Mouse (Mus musculus) lung, postnatal 0 days (tissue): ENCODE data around the gene Il18rap. TPM values are rescaled to one million over a fixed set of nuclear protein-coding genes. Genes with fewer than 3 reads are reported as not detected.

Source experiments
- ATAC-seq: fragments of 200-750 bp; cut with Nextera tagmentation; 2 replicates; pipeline ENCODE4 v1.8.0; 2017; ENCODE audit warnings: moderate library complexity
- DNase-seq: peaks from one replicate; pipeline ENCODE4 v3.0.0-alpha.2; 2016; ENCODE audit warnings: low spot score
- H3K27ac ChIP-seq: fragments of 300-500 bp; sonication (generic); 2 replicates; pipeline ENCODE4 v1.5.1; 2014; ENCODE audit warnings: antibody characterized with exemption, mild to moderate bottlenecking, low read length, mixed read lengths
- H3K27me3 ChIP-seq: fragments of 300-500 bp; sonication (generic); replicated peaks from 2 replicates; pipeline ENCODE4 v1.6.1; 2014; ENCODE audit warnings: low read length, mixed read lengths; ENCODE audit not compliant: insufficient read depth
- H3K36me3 ChIP-seq: fragments of 300-500 bp; sonication (generic); 2 replicates; pipeline ENCODE4 v1.6.1; 2014; ENCODE audit warnings: low read length, mixed read lengths; ENCODE audit not compliant: insufficient read depth
- H3K4me1 ChIP-seq: fragments of 300-500 bp; sonication (generic); 2 replicates; pipeline ENCODE4 v1.6.1; 2014; ENCODE audit warnings: antibody characterized with exemption, low read depth, low read length, mixed read lengths; ENCODE audit not compliant: insufficient read depth
- H3K4me2 ChIP-seq: fragments of 300-500 bp; sonication (generic); replicated peaks from 2 replicates; pipeline ENCODE4 v1.6.1; 2014; ENCODE audit warnings: low read depth, mild to moderate bottlenecking, low read length, moderate library complexity, mixed read lengths
- H3K4me3 ChIP-seq: fragments of 300-500 bp; sonication (generic); 2 replicates; pipeline ENCODE4 v1.5.1; 2014; ENCODE audit warnings: low read depth, low read length
- H3K9ac ChIP-seq: fragments of 300-500 bp; sonication (generic); replicated peaks from 2 replicates; pipeline ENCODE4 v1.6.1; 2014; ENCODE audit warnings: low read depth, mild to moderate bottlenecking
- H3K9me3 ChIP-seq: fragments of 300-500 bp; sonication (generic); 2 replicates; pipeline ENCODE4 v1.6.1; 2016; ENCODE audit warnings: low read length, mixed read lengths
- CTCF ChIP-seq: IDR thresholded peaks from 2 replicates; pipeline ENCODE4 v1.5.1; 2016; ENCODE audit warnings: antibody characterized with exemption, mild to moderate bottlenecking
- EP300 ChIP-seq: IDR thresholded peaks from 2 replicates; pipeline ENCODE4 v1.6.1; 2016; ENCODE audit warnings: antibody characterized with exemption, mild to moderate bottlenecking, control low read depth
- WGBS: fragments of 180-500 bp; shearing (Covaris S2); extraction: QIAGEN DNeasy Blood & Tissue Kit; methylation state at CpG from one replicate; pipeline ENCODE4 v1.1.7; 2014; 5-methylcytosine and 5-hydroxymethylcytosine counted together
- polyA plus RNA-seq: library from polyadenylated mRNA; unstranded; fragments of >200 nt; fragmentation: Nextera tagmentation; extraction: Ambion mirVana; gene quantifications from 2 replicates; pipeline ENCODE4 v1.2.1, GENCODE M21; 2015

Il18rap gene
- polyA plus RNA-seq, 1 experiment from 2014 or later, result 0.76 TPM

- H3K27ac ChIP-seq, result no peak overlapping the region
- TF ChIP-seq CTCF, result no peak
- TF ChIP-seq EP300, result no peak
- H3K9me3 ChIP-seq, result no peaks in the 10 kb centered on the region
- no peaks in the 10 kb centered on the region for H3K36me3 ChIP-seq
- no peaks in the 10 kb centered on the region for H3K4me1 ChIP-seq
- DNase-seq (no peak), ATAC-seq (no peak)
- no peak overlapping the region for H3K9ac ChIP-seq
- no peaks in the 10 kb centered on the region for H3K27me3 ChIP-seq
- WGBS, result 67% methylated on average over 5 of the region's 5 CpGs
- no peak overlapping the region for H3K4me2 ChIP-seq
- H3K4me3 ChIP-seq, result no peak overlapping the region
These were observed 14.1 kb downstream of the Il18rap start for GRCm38 (mm10) chr1:40529287-40529686.

- Histone ChIP-seq H3K4me3 (no peak overlapping the region), H3K9ac (no peak overlapping the region), H3K27ac (no peak overlapping the region), H3K4me1 (no peaks in the 10 kb centered on the region), H3K36me3 (no peaks in the 10 kb centered on the region), H3K27me3 (no peaks in the 10 kb centered on the region), H3K9me3 (no peaks in the 10 kb centered on the region), H3K4me2 (no peak overlapping the region)
- ATAC-seq (no peak), DNase-seq (no peak)
- no peak for TF ChIP-seq EP300
- TF ChIP-seq CTCF, result no peak
- WGBS, result 74% methylated on average over 5 of the region's 5 CpGs
These were observed 22.4 kb downstream of the Il18rap start for GRCm38 (mm10) chr1:40537577-40537976.

- H3K4me3 ChIP-seq, result no peak overlapping the region
- ATAC-seq, result no peak
- peak; percentile 83 for DNase-seq
- no peak overlapping the region for H3K9ac ChIP-seq
- WGBS, result 0% methylated on average over 2 of the region's 2 CpGs
- H3K4me1 ChIP-seq, result no peaks in the 10 kb centered on the region
- no peak for TF ChIP-seq EP300
- peak; percentile 77 for TF ChIP-seq CTCF
- H3K27me3 ChIP-seq, result no peaks in the 10 kb centered on the region
- H3K9me3 ChIP-seq, result no peaks in the 10 kb centered on the region
- no peaks in the 10 kb centered on the region for H3K36me3 ChIP-seq
- no peak overlapping the region for H3K27ac ChIP-seq
- no peak overlapping the region for H3K4me2 ChIP-seq
These were observed 29.5 kb downstream of the Il18rap start for GRCm38 (mm10) chr1:40544650-40545049.

- H3K4me2 ChIP-seq, result no peak overlapping the region
- no peaks in the 10 kb centered on the region for H3K4me1 ChIP-seq
- H3K36me3 ChIP-seq, result no peaks in the 10 kb centered on the region
- no peaks in the 10 kb centered on the region for H3K27me3 ChIP-seq
- H3K9ac ChIP-seq, result no peak overlapping the region
- H3K9me3 ChIP-seq, result no peaks in the 10 kb centered on the region
- 61% methylated on average over 4 of the region's 4 CpGs for WGBS
- no peak overlapping the region for H3K4me3 ChIP-seq
- H3K27ac ChIP-seq, result no peak overlapping the region
- TF ChIP-seq EP300, result no peak
- TF ChIP-seq CTCF, result no peak
- no peak for DNase-seq
- ATAC-seq, result no peak
These were observed 31.5 kb downstream of the Il18rap start for GRCm38 (mm10) chr1:40546645-40547044.

- DNase-seq, result no peak
- Histone ChIP-seq H3K9ac (no peak overlapping the region), H3K4me3 (no peak overlapping the region), H3K4me1 (no peaks in the 10 kb centered on the region), H3K4me2 (no peak overlapping the region), H3K36me3 (no peaks in the 10 kb centered on the region), H3K27ac (no peak overlapping the region), H3K27me3 (no peaks in the 10 kb centered on the region), H3K9me3 (no peaks in the 10 kb centered on the region)
- no peak for ATAC-seq
- 71% methylated on average over 11 of the region's 11 CpGs for WGBS
- TF ChIP-seq CTCF, result no peak
These were observed 32.0 kb downstream of the Il18rap start for GRCm38 (mm10) chr1:40547064-40547572.

- no peak overlapping the region for H3K4me2 ChIP-seq
- H3K27ac ChIP-seq, result no peak overlapping the region
- ATAC-seq (no peak), DNase-seq (peak; percentile 7)
- no peaks in the 10 kb centered on the region for H3K9me3 ChIP-seq
- no peaks in the 10 kb centered on the region for H3K4me1 ChIP-seq
- no peaks in the 10 kb centered on the region for H3K27me3 ChIP-seq
- 28% methylated on average over 10 of the region's 10 CpGs for WGBS
- no peak overlapping the region for H3K9ac ChIP-seq
- no peak for TF ChIP-seq EP300
- no peak for TF ChIP-seq CTCF
- H3K4me3 ChIP-seq, result no peak overlapping the region
- no peaks in the 10 kb centered on the region for H3K36me3 ChIP-seq
These were observed 32.6 kb downstream of the Il18rap start for GRCm38 (mm10) chr1:40547762-40548161.

- DNase-seq (no peak), ATAC-seq (no peak)
- WGBS, result 61% methylated on average over 4 of the region's 4 CpGs
- no peaks in the 10 kb centered on the region for H3K9me3 ChIP-seq
- no peak overlapping the region for H3K4me2 ChIP-seq
- no peak overlapping the region for H3K4me3 ChIP-seq
- H3K27me3 ChIP-seq, result no peaks in the 10 kb centered on the region
- no peak overlapping the region for H3K27ac ChIP-seq
- TF ChIP-seq CTCF (no peak), EP300 (no peak)
- no peaks in the 10 kb centered on the region for H3K36me3 ChIP-seq
- H3K9ac ChIP-seq, result no peak overlapping the region
- no peaks in the 10 kb centered on the region for H3K4me1 ChIP-seq
These were observed 54.2 kb downstream of the Il18rap start for GRCm38 (mm10) chr1:40569374-40569773.
